ENCODE assay signal across 9 mouse cellular contexts in the genomic region with DNA sequence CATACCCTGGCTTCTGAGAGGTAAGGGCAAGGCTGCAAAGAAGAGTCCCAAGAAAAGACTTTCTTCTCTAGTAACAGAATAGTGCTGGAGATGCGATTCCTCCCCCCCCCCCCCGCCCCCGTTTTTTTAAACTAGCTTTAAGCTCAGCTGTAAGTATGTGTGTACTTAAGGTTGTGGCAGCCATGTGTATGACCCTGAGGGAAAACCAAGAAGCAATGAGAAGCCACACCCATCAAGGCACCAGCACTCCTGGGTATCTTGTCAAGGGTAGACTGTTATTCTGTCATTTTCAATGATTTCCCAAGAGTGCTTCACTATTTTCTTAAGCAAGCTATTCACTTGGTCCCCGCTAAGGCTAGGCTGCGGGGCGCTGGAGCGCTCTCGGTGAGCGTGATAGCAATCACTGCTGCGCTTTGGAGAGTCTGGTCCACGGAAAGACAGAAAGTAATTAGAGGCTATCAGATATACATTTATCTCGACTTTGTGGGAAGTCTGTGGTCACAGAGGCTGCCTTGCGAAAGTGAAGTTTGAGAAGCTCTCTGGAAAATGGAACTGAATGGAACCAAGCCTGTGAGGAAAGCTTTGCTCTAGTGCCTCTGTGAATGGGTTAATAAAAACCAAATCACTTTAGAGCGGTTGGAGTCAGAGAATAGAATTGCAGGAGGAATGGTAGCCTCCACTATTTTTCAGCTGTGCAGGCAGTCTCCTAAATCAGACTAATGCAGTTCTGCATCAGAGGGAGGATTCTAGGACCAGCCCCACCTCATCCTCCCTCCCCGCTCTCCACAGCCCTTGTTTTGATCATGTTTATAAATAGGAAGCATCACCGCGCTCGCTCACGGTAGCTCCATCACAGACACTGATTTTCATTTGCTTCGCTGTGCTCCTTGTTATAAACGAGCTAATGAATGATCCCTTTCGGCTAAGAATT.
A peak's percentile ranks its signal among the peaks of the same experiment; 100 is the strongest.
DNase-seq lines count a peak whose midpoint lies in the region; ATAC-seq and TF ChIP-seq lines count a peak whose summit lies in the region.
"Had no signal": no experiment of that assay in that cellular context is flagged by ENCODE, and none has a peak within 500 bp of the region (broad histone marks: within the 10 kb centered on the region; RNA-seq: fewer than 3 reads in every experiment).

No protein-coding gene starts in this region.

- H3K4me3 ChIP-seq in left cerebral cortex, adult 2 months: peak overlapping the region; percentile 43
- peak overlapping the region; percentile 27 for H3K4me3 ChIP-seq in embryonic facial prominence, embryonic 15.5 days (replicated peaks)
- H3K4me3 ChIP-seq in neural tube, embryonic 15.5 days (replicated peaks): peak overlapping the region; percentile 24

- ATAC-seq in embryonic facial prominence, embryonic 15.5 days (ENCODE audit: insufficient number of reproducible peaks, low FRiP score, low TSS enrichment, low read depth): no peak
- ATAC-seq in neural tube, embryonic 15.5 days (ENCODE audit: low FRiP score): peak; percentile 75

- no peak for TF ChIP-seq CTCF in left cerebral cortex, adult 2 months (IDR thresholded peaks at IDR 0.05)

- H3K9me3 ChIP-seq in embryonic facial prominence, embryonic 15.5 days (replicated peaks): no peaks in the 10 kb centered on the region
- H3K9me3 ChIP-seq in neural tube, embryonic 15.5 days (replicated peaks): no peaks in the 10 kb centered on the region

- peak; percentile 17 to 24 for DNase-seq in left cerebral cortex, adult 2 months (ENCODE audit: extremely low spot score in 1 of 2, low spot score in 2 of 2)
- DNase-seq in left cerebral cortex, adult 8-10 months (ENCODE audit: low spot score in 2 of 2): no peak
- DNase-seq in layer of hippocampus, adult 11-12 months (ENCODE audit: low spot score): peak; percentile 10
- DNase-seq in cerebellum, postnatal 14 days: no peak
- no peak for DNase-seq in adrenal gland, adult 2 months
- no peak for DNase-seq in ovary, adult 18-20 months (ENCODE audit: low spot score)
- DNase-seq: cerebellum, adult 9-10 months had no signal

- no peaks in the 10 kb centered on the region for H3K27me3 ChIP-seq in embryonic facial prominence, embryonic 15.5 days
- no peaks in the 10 kb centered on the region for H3K27me3 ChIP-seq in neural tube, embryonic 15.5 days (replicated peaks)

- H3K4me1 ChIP-seq in embryonic facial prominence, embryonic 15.5 days: 0 out of 2 replicates have a peak, but pooled peaks cover 10% of the 10 kb centered on the region
- H3K4me1 ChIP-seq in neural tube, embryonic 15.5 days: peaks cover 3% of the 10 kb centered on the region; the same call in 1 of the 2 replicates

- peak overlapping the region; percentile 45; the same call in 1 of the 2 replicates for H3K27ac ChIP-seq in left cerebral cortex, adult 2 months
- 0 out of 2 replicates have a peak overlapping the region, but pooled peaks have one; percentile 44 for H3K27ac ChIP-seq in embryonic facial prominence, embryonic 15.5 days (replicated peaks)
- H3K27ac ChIP-seq in neural tube, embryonic 15.5 days (replicated peaks): no peak overlapping the region

- H3K9ac ChIP-seq in embryonic facial prominence, embryonic 15.5 days: no peak overlapping the region
- 0 out of 2 replicates have a peak overlapping the region, but pooled peaks have one; percentile 17 for H3K9ac ChIP-seq in neural tube, embryonic 15.5 days (replicated peaks)

- intact Hi-C loops in left cerebral cortex, adult 2 months (cut with DNase I): no loop called here

- H3K4me2 ChIP-seq in embryonic facial prominence, embryonic 15.5 days (replicated peaks): peak overlapping the region; percentile 46
- peak overlapping the region; percentile 49 for H3K4me2 ChIP-seq in neural tube, embryonic 15.5 days

- no peaks in the 10 kb centered on the region for H3K36me3 ChIP-seq in embryonic facial prominence, embryonic 15.5 days
- no peaks in the 10 kb centered on the region for H3K36me3 ChIP-seq in neural tube, embryonic 15.5 days

- WGBS in embryonic facial prominence, embryonic 15.5 days: 30% methylated on average over 22 of the region's 22 CpGs
- 51% methylated on average over 22 of the region's 22 CpGs for WGBS in neural tube, embryonic 15.5 days

Comparison
In these comparisons a context has a peak if more than half of its experiments do, and no peak if none do; other contexts are left out.
1. DNase-seq: peak in left cerebral cortex, adult 2 months (2 of 2) and layer of hippocampus, adult 11-12 months (single experiment); none in left cerebral cortex, adult 8-10 months (0 of 2), cerebellum, postnatal 14 days (0 of 2), adrenal gland, adult 2 months (single experiment) and ovary, adult 18-20 months (single experiment).
2. Peak in every context shown above with its lines, with median percentiles within 50 percentile points of each other: H3K4me3 ChIP-seq.